Mouse (Mus musculus) CD4-positive, CD25-positive, alpha-beta regulatory T cell, adult 4 months (primary cell): ENCODE measurements at regions not wholly inside any gene's neighbourhood (a gene's known extent, or its start where the extent isn't known, plus 50 kb on each side); places are given as distances from the start of the nearest gene placed in this dataset.

Source experiments
- ATAC-seq: one replicate; pipeline ENCODE4 v1.8.0; 2017

GRCm38 (mm10) chr5:35162607-35163006, 57.0 kb upstream of the Lrpap1 start:
- ATAC-seq = no peak

- ATAC-seq = no peak
These were observed 56.6 kb upstream of the Lrpap1 start for GRCm38 (mm10) chr5:35162120-35162519.

- ATAC-seq = no peak
These were observed 55.6 kb upstream of the Lrpap1 start for GRCm38 (mm10) chr5:35160929-35161815.

GRCm38 (mm10) chr5:35159854-35160253, 54.3 kb upstream of the Lrpap1 start:
- no peak for ATAC-seq

- no peak for ATAC-seq
These were observed 53.7 kb upstream of the Lrpap1 start for GRCm38 (mm10) chr5:35159178-35159661.

- no peak for ATAC-seq
These were observed 52.9 kb upstream of the Lrpap1 start for GRCm38 (mm10) chr5:35158346-35159047.

GRCm38 (mm10) chr5:35156371-35156770, 50.8 kb upstream of the Lrpap1 start:
- ATAC-seq = no peak

GRCm38 (mm10) chr5:35155717-35156116, 50.2 kb upstream of the Lrpap1 start:
- no peak for ATAC-seq
